17 mouse cellular contexts compared by ENCODE assay signal in genomic region chr10:66756866-66757265, GRCm38 (mm10).
DNase-seq lines count a peak whose midpoint lies in the region; TF ChIP-seq lines count a peak whose summit lies in the region.
"Had no signal": no experiment of that assay in that cellular context is flagged by ENCODE, and none has a peak within 500 bp of the region (broad histone marks: within the 10 kb centered on the region; RNA-seq: fewer than 3 reads in every experiment).

No protein-coding gene starts in this region.

- no peaks in the 10 kb centered on the region for H3K36me3 ChIP-seq in heart, adult 2 months (ENCODE audit: control insufficient read depth, insufficient read depth, low read length)
- H3K36me3 ChIP-seq in heart, embryonic 10.5 days: no peaks in the 10 kb centered on the region
- H3K36me3 ChIP-seq: G1E had no signal

- H3K9ac ChIP-seq in heart, adult 2 months (ENCODE audit: low read depth, low read length): no peak overlapping the region

- H3K79me2 ChIP-seq in heart, adult 2 months (replicated peaks; ENCODE audit: control insufficient read depth, insufficient read depth, low read length): no peaks in the 10 kb centered on the region

- peak; percentile 78 for DNase-seq in heart, adult 11 months
- no peak for DNase-seq in heart, adult 2 months
- DNase-seq in heart, embryonic 10.5 days (ENCODE audit: low spot score): peak; percentile 45
- no peak for DNase-seq in heart, postnatal 36 days
- DNase-seq: adrenal gland, adult 2 months; adrenal gland, adult 8-10 months; adrenal gland, postnatal 10 days; adrenal gland, postnatal 14 days; adrenal gland, postnatal 25 days; adrenal gland, postnatal 36 days; B cell, adult 2 months; cerebellum, adult 11 months; cerebellum, adult 11-12 months; cerebellum, adult 18-20 months had no signal

- H3K4me1 ChIP-seq in heart, adult 2 months (ENCODE audit: control insufficient read depth, insufficient read depth, low read length): no peaks in the 10 kb centered on the region
- H3K4me1 ChIP-seq in heart, embryonic 10.5 days: no peaks in the 10 kb centered on the region

- H3K9me3 ChIP-seq in heart, embryonic 10.5 days: no peaks in the 10 kb centered on the region

- no peaks in the 10 kb centered on the region for H3K27me3 ChIP-seq in heart, adult 2 months (ENCODE audit: control insufficient read depth, insufficient read depth, low read length)
- H3K27me3 ChIP-seq in heart, embryonic 10.5 days (ENCODE audit: insufficient read depth, poor library complexity, severe bottlenecking): no peaks in the 10 kb centered on the region
- H3K27me3 ChIP-seq: CH12.LX, Patski had no signal

- TF ChIP-seq CTCF in heart, adult 2 months (IDR thresholded peaks at IDR 0.05): no peak

- TF ChIP-seq EP300 in heart, adult 2 months (IDR thresholded peaks at IDR 0.05; ENCODE audit: insufficient read depth, low read depth, low read length): no peak

- 91% methylated on average over 4 of the region's 4 CpGs for WGBS in heart, adult 2 months
- 76% methylated on average over 4 of the region's 4 CpGs for WGBS in heart, embryonic 10.5 days

- no peak overlapping the region for H3K4me3 ChIP-seq in heart, adult 2 months
- H3K4me3 ChIP-seq in heart, embryonic 10.5 days: no peak overlapping the region

- TF ChIP-seq POLR2A in heart, adult 2 months (IDR thresholded peaks at IDR 0.05; ENCODE audit: insufficient read depth, low read depth, low read length): no peak

- intact Hi-C loops in heart, adult 2 months (cut with DNase I): no loop called here
- intact Hi-C loops in heart, postnatal 36 days (cut with DNase I): no loop called here

- no peak overlapping the region for H3K27ac ChIP-seq in heart, adult 2 months
- H3K27ac ChIP-seq in heart, embryonic 10.5 days: no peak overlapping the region

Comparison
In these comparisons a context has a peak if more than half of its experiments do, and no peak if none do; other contexts are left out.
1. DNase-seq: peak in heart, adult 11 months (single experiment) and heart, embryonic 10.5 days (single experiment); none in heart, adult 2 months (0 of 2) and heart, postnatal 36 days (0 of 2).